Mouse (Mus musculus) midbrain, embryonic 12.5 days (tissue): Measurements from ENCODE around the gene Zfp467. TPM values are rescaled to one million over a fixed set of nuclear protein-coding genes. Genes with fewer than 3 reads are reported as not detected.

Experiments
- ATAC-seq: fragments of 200-750 bp; cut with Nextera tagmentation; 2 replicates; pipeline ENCODE4 v1.8.0; 2017; ENCODE audit warnings: low read depth, moderate TSS enrichment, moderate library complexity; ENCODE audit not compliant: low FRiP score
- H3K27ac ChIP-seq: fragments of 300-500 bp; sonication (generic); replicated peaks from 2 replicates; pipeline ENCODE4 v1.5.1; 2016; ENCODE audit warnings: mild to moderate bottlenecking
- H3K27me3 ChIP-seq: fragments of 300-500 bp; sonication (generic); 2 replicates; pipeline ENCODE4 v1.6.1; 2016; ENCODE audit warnings: mild to moderate bottlenecking
- H3K36me3 ChIP-seq: fragments of 300-500 bp; sonication (generic); 2 replicates; pipeline ENCODE4 v1.6.1; 2016
- H3K4me1 ChIP-seq: fragments of 300-500 bp; sonication (generic); 2 replicates; pipeline ENCODE4 v1.6.1; 2016
- H3K4me2 ChIP-seq: fragments of 300-500 bp; sonication (generic); replicated peaks from 2 replicates; pipeline ENCODE4 v1.6.1; 2016; ENCODE audit warnings: mild to moderate bottlenecking, moderate library complexity
- H3K4me3 ChIP-seq: fragments of 300-500 bp; sonication (generic); 2 replicates; pipeline ENCODE4 v1.5.1; 2016; ENCODE audit warnings: mild to moderate bottlenecking
- H3K9ac ChIP-seq: fragments of 300-500 bp; sonication (generic); replicated peaks from 2 replicates; pipeline ENCODE4 v1.6.1; 2016; ENCODE audit warnings: mild to moderate bottlenecking, moderate library complexity
- H3K9me3 ChIP-seq: fragments of 300-500 bp; sonication (generic); 2 replicates; pipeline ENCODE4 v1.6.1; 2016; ENCODE audit warnings: mild to moderate bottlenecking
- WGBS: fragments of 180-500 bp; shearing (Covaris S2); methylation state at CpG from one replicate; pipeline ENCODE4 v1.1.7; 2016; 5-methylcytosine and 5-hydroxymethylcytosine counted together
- polyA plus RNA-seq: library from polyadenylated mRNA; unstranded; fragments of >200 nt; fragmentation: Nextera tagmentation; extraction: Ambion mirVana; gene quantifications from 2 replicates; pipeline ENCODE4 v1.2.1, GENCODE M21; 2016

Zfp467 gene
- polyA plus RNA-seq, 1 experiment from 2014 or later, result 22.9 TPM

GRCm38 (mm10) chr6:48416486-48416885 is 29.1 kb downstream of the Zfp467 start:
- Histone ChIP-seq H3K4me1 (0 out of 2 replicates have a peak, but pooled peaks cover 5% of the 10 kb centered on the region), H3K4me3 (no peak overlapping the region), H3K36me3 (peaks cover 73% of the 10 kb centered on the region), H3K9ac (no peak overlapping the region), H3K27ac (no peak overlapping the region), H3K4me2 (no peak overlapping the region), H3K9me3 (no peaks in the 10 kb centered on the region), H3K27me3 (no peaks in the 10 kb centered on the region)
- no peak for ATAC-seq
- 93% methylated on average over 2 of the region's 2 CpGs for WGBS

- H3K9me3 ChIP-seq, result no peaks in the 10 kb centered on the region
- no peak overlapping the region for H3K9ac ChIP-seq
- H3K36me3 ChIP-seq, result peaks cover 81% of the 10 kb centered on the region
- H3K4me1 ChIP-seq, result no peaks in the 10 kb centered on the region
- no peak overlapping the region for H3K4me2 ChIP-seq
- H3K27me3 ChIP-seq, result no peaks in the 10 kb centered on the region
- no peak for ATAC-seq
- no peak overlapping the region for H3K27ac ChIP-seq
- no peak overlapping the region for H3K4me3 ChIP-seq
- 97% methylated on average over 7 of the region's 7 CpGs for WGBS
Measured at GRCm38 (mm10) chr6:48415636-48416035, 30.0 kb downstream of the Zfp467 start.

GRCm38 (mm10) chr6:48414886-48415285 is 30.7 kb downstream of the Zfp467 start:
- Histone ChIP-seq H3K4me1 (no peaks in the 10 kb centered on the region), H3K27ac (no peak overlapping the region), H3K27me3 (no peaks in the 10 kb centered on the region), H3K4me3 (no peak overlapping the region), H3K36me3 (peaks cover 89% of the 10 kb centered on the region), H3K4me2 (no peak overlapping the region), H3K9me3 (no peaks in the 10 kb centered on the region), H3K9ac (no peak overlapping the region)
- no peak for ATAC-seq
- 80% methylated on average over 1 of the region's 1 CpGs for WGBS

- no peak overlapping the region for H3K4me3 ChIP-seq
- no peak overlapping the region for H3K27ac ChIP-seq
- ATAC-seq, result no peak
- peaks cover 98% of the 10 kb centered on the region for H3K36me3 ChIP-seq
- WGBS, result 92% methylated on average over 10 of the region's 10 CpGs
- H3K27me3 ChIP-seq, result no peaks in the 10 kb centered on the region
- H3K9ac ChIP-seq, result no peak overlapping the region
- H3K9me3 ChIP-seq, result no peaks in the 10 kb centered on the region
- no peaks in the 10 kb centered on the region for H3K4me1 ChIP-seq
- no peak overlapping the region for H3K4me2 ChIP-seq
Measured at GRCm38 (mm10) chr6:48413081-48413480, 32.5 kb downstream of the Zfp467 start.

GRCm38 (mm10) chr6:48412662-48413061 is 33.0 kb downstream of the Zfp467 start:
- Histone ChIP-seq H3K27ac (no peak overlapping the region), H3K27me3 (no peaks in the 10 kb centered on the region), H3K9me3 (no peaks in the 10 kb centered on the region), H3K4me2 (no peak overlapping the region), H3K9ac (no peak overlapping the region), H3K4me3 (no peak overlapping the region), H3K4me1 (no peaks in the 10 kb centered on the region), H3K36me3 (peaks cover 100% of the 10 kb centered on the region)
- ATAC-seq, result no peak
- WGBS, result 83% methylated on average over 3 of the region's 3 CpGs

GRCm38 (mm10) chr6:48412147-48412546 is 33.5 kb downstream of the Zfp467 start:
- ATAC-seq, result no peak
- WGBS, result 94% methylated on average over 4 of the region's 4 CpGs

GRCm38 (mm10) chr6:48411193-48412092 is 34.2 kb downstream of the Zfp467 start:
- WGBS, result 90% methylated on average over 6 of the region's 6 CpGs
- Histone ChIP-seq H3K36me3 (peaks cover 100% of the 10 kb centered on the region), H3K9me3 (no peaks in the 10 kb centered on the region), H3K27ac (no peak overlapping the region), H3K4me1 (no peaks in the 10 kb centered on the region), H3K4me3 (no peak overlapping the region), H3K4me2 (no peak overlapping the region), H3K9ac (no peak overlapping the region), H3K27me3 (no peaks in the 10 kb centered on the region)
- no peak for ATAC-seq

More at GRCm38 (mm10) chr6:48412147-48412546, 33.5 kb downstream of the Zfp467 start:
- no peak overlapping the region for H3K4me3 ChIP-seq
- no peaks in the 10 kb centered on the region for H3K4me1 ChIP-seq
- H3K4me2 ChIP-seq, result no peak overlapping the region
- no peak overlapping the region for H3K9ac ChIP-seq
- no peak overlapping the region for H3K27ac ChIP-seq
- H3K36me3 ChIP-seq, result peaks cover 100% of the 10 kb centered on the region
- H3K27me3 ChIP-seq, result no peaks in the 10 kb centered on the region
- no peaks in the 10 kb centered on the region for H3K9me3 ChIP-seq

- Histone ChIP-seq H3K4me1 (no peaks in the 10 kb centered on the region), H3K27ac (no peak overlapping the region), H3K27me3 (no peaks in the 10 kb centered on the region), H3K9me3 (no peaks in the 10 kb centered on the region), H3K36me3 (peaks cover 99% of the 10 kb centered on the region), H3K4me3 (no peak overlapping the region), H3K4me2 (no peak overlapping the region), H3K9ac (no peak overlapping the region)
- ATAC-seq, result no peak
- WGBS, result 80% methylated on average over 3 of the region's 3 CpGs
Measured at GRCm38 (mm10) chr6:48410551-48410950, 35.1 kb downstream of the Zfp467 start.

GRCm38 (mm10) chr6:48409726-48410343 is 35.8 kb downstream of the Zfp467 start:
- Histone ChIP-seq H3K9ac (no peak overlapping the region), H3K27ac (no peak overlapping the region), H3K4me1 (no peaks in the 10 kb centered on the region), H3K36me3 (peaks cover 99% of the 10 kb centered on the region), H3K9me3 (no peaks in the 10 kb centered on the region), H3K4me3 (no peak overlapping the region), H3K4me2 (no peak overlapping the region), H3K27me3 (no peaks in the 10 kb centered on the region)
- ATAC-seq, result no peak
- WGBS, result 92% methylated on average over 4 of the region's 4 CpGs

- no peak overlapping the region for H3K4me2 ChIP-seq
- H3K9me3 ChIP-seq, result no peaks in the 10 kb centered on the region
- H3K27me3 ChIP-seq, result no peaks in the 10 kb centered on the region
- H3K27ac ChIP-seq, result no peak overlapping the region
- WGBS, result 90% methylated on average over 5 of the region's 5 CpGs
- H3K4me3 ChIP-seq, result no peak overlapping the region
- no peak for ATAC-seq
- H3K9ac ChIP-seq, result no peak overlapping the region
- peaks cover 56% of the 10 kb centered on the region for H3K36me3 ChIP-seq
- H3K4me1 ChIP-seq, result no peaks in the 10 kb centered on the region; the same call in 1 of the 2 replicates
Measured at GRCm38 (mm10) chr6:48404071-48404470, 41.6 kb downstream of the Zfp467 start.

- Histone ChIP-seq H3K27ac (no peak overlapping the region), H3K4me2 (no peak overlapping the region), H3K27me3 (no peaks in the 10 kb centered on the region), H3K36me3 (peaks cover 15% of the 10 kb centered on the region), H3K4me1 (peaks cover 21% of the 10 kb centered on the region), H3K4me3 (no peak overlapping the region), H3K9ac (no peak overlapping the region), H3K9me3 (no peaks in the 10 kb centered on the region)
- 95% methylated on average over 5 of the region's 5 CpGs for WGBS
- no peak for ATAC-seq
Measured at GRCm38 (mm10) chr6:48399906-48400305, 45.7 kb downstream of the Zfp467 start.

GRCm38 (mm10) chr6:48397336-48397735 is 48.3 kb downstream of the Zfp467 start:
- WGBS, result 61% methylated on average over 4 of the region's 4 CpGs
- Histone ChIP-seq H3K4me2 (no peak overlapping the region), H3K9ac (no peak overlapping the region)

More at GRCm38 (mm10) chr6:48397336-48397735, 48.3 kb downstream of the Zfp467 start:
- no peaks in the 10 kb centered on the region for H3K9me3 ChIP-seq
- 0 out of 2 replicates have a peak, but pooled peaks cover 3% of the 10 kb centered on the region for H3K27me3 ChIP-seq
- no peaks in the 10 kb centered on the region for H3K36me3 ChIP-seq
- ATAC-seq, result no peak
- no peak overlapping the region for H3K27ac ChIP-seq
- H3K4me3 ChIP-seq, result no peak overlapping the region
- H3K4me1 ChIP-seq, result peaks cover 22% of the 10 kb centered on the region
